Mouse (Mus musculus) megakaryocyte, adult 5-6 weeks (primary cell): ENCODE measurements around the gene Olfr1045. TPM values are rescaled to one million over a fixed set of nuclear protein-coding genes. Genes with fewer than 3 reads are reported as not detected.
A peak's percentile ranks its signal among the peaks of the same experiment; 100 is the strongest.

Experiments used
- ATAC-seq: 2 replicates; pipeline ENCODE4 v1.8.0; 2016; ENCODE audit warnings: mild to moderate bottlenecking, inconsistent platforms; ENCODE audit not compliant: poor library complexity, severe bottlenecking
- total RNA-seq, 2 experiments: library from RNA; stranded (forward) in 1 of 2; stranded (reverse) in 1 of 2; fragments of 153-499, 151-499 nt in 1 of 2; fragments of 221-1000, 200-1000 nt in 1 of 2; gene quantifications; 2 replicates each; pipeline versions ENCODE4 v1.2.3 to v1.2.4; 2015 to 2017

Gene Olfr1045
- total RNA-seq (2015) (not detected in 2 replicates), total RNA-seq (2017) (not detected in 2 replicates)

DNA sequence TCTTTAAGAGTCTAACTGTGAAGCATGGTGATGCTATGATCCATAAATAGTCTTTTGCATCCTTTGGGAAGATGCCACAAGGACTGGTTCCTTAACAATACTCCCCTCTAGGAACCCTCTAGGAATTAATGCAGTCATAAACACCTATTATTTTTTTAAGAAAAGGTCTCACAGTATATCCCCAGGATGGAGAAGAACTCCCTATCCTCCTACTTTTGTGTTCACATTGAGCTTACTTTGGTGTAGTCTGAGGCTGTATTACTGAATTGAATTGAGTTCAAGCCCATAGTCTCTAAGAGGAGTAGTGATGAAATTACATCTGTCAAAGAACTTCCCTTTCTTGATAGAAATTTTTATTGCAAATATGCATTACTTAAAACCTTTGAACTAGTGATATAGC is at the start of gene Olfr1045:
Gene Olfr1045 (minus strand): TSS at position 101 of the 400 bp plus-strand sequence.
- 0 out of 2 replicates have a peak, but pooled peaks have one; percentile 47 for ATAC-seq

DNA sequence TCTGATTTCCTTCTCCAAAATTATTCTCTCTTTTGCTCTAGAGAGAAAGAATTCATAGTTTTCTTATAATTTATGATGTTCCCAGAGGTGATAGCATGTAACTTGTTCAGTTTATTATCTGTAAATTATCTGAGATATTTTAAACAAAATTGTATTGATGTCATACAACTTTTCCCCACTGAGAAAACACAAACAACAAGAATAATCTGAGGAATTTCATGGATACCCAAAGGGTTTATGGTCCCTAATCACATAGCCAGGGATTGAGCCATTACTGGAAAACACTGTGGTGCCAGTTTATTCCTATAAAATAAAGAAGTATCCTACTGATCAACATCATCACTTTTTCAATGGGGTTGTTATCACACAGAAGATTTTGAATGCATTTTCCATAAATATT is 37.4 kb upstream of the Olfr1045 start, which contains the start of gene Olfr1048:
Gene Olfr1048 (minus strand): TSS at position 101 of the 400 bp plus-strand sequence.
- ATAC-seq: no peak

- no peak for ATAC-seq
Measured at GRCm38 (mm10) chr2:86231301-86231700, 28.5 kb upstream of the Olfr1045 start, which contains the start of gene Olfr1047. Gene Olfr1047 (minus strand): TSS chr2:86231401.

GRCm38 (mm10) chr2:86219214-86219613 is 16.4 kb upstream of the Olfr1045 start, which contains the start of gene Olfr1046:
Gene Olfr1046 (minus strand): TSS chr2:86219314.
- ATAC-seq: no peak

DNA sequence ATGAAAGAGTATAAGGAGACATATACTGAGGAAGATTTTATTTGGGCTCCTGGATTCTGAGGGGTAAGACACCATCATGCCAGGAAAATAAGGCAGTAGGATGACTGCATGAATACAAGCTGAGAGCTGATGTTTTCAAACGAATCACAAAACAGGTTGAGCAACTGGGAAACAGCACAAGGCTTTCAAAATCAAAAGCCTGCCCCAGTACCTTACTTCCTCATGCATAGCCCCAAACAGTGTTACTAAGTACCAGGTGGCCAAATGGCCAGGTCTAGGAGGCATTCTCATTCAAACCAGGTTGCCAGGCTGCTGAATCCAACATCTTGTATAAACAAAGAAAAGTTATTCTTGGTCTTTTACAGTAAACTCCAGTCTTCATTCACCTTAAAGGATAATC is 6.9 kb downstream of the Olfr1045 start:
- ATAC-seq: peak; percentile 87

- no peak for ATAC-seq
Measured at GRCm38 (mm10) chr2:86185583-86185982, 17.2 kb downstream of the Olfr1045 start, which contains the start of gene Olfr52. Gene Olfr52 (minus strand): TSS chr2:86185683.

DNA sequence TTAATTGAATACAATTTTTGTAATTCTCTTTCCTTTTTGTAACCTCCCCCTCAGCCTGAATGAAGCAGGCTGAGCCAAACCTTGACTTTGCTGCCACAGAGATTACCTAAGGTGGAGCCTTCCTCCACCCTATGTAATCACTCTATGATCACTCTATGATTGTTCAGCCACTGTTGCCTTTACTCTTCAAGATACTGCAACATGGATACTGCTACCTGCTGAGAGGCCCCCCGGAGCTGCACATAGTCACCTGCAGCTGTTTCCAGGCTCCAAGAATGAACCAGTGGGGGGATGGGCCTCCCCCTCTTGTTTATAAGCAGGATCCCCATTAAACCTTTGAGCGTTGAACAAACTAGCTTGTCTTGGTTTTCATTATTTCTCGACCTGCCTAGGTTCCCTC is 22.9 kb downstream of the Olfr1045 start:
- no peak for ATAC-seq

GRCm38 (mm10) chr2:86177720-86178119 is 25.1 kb downstream of the Olfr1045 start, which contains the start of gene Olfr1044:
Gene Olfr1044 (minus strand): TSS chr2:86177820.
- ATAC-seq: no peak

DNA sequence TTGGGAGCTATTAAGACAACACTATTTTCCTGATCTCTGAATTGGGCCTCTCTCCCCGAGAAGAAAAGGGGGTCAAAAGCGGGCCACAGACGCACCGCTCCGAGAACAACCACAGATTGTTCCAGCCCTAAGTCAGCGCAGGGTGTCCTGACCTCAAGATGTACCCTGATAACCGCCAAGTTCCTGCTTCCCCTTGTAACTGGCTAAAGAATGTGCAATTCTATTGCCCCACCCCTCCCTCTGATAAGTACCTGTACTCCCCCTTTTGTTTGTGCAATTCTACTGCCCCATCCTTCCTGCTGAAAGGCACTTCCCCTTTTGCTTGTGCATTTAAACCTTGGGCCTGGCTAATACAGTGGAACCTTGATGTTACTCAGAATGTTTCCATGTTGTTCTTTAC is 27.4 kb downstream of the Olfr1045 start:
- ATAC-seq: peak; percentile 88

GRCm38 (mm10) chr2:86167422-86167821 is 35.4 kb downstream of the Olfr1045 start, which contains the start of gene Olfr1043:
Gene Olfr1043 (minus strand): TSS chr2:86167522.
- ATAC-seq: no peak

GRCm38 (mm10) chr2:86161738-86162137 is 41.1 kb downstream of the Olfr1045 start, which contains the start of gene Olfr1042:
Gene Olfr1042 (minus strand): TSS chr2:86161838.
- ATAC-seq: no peak

DNA sequence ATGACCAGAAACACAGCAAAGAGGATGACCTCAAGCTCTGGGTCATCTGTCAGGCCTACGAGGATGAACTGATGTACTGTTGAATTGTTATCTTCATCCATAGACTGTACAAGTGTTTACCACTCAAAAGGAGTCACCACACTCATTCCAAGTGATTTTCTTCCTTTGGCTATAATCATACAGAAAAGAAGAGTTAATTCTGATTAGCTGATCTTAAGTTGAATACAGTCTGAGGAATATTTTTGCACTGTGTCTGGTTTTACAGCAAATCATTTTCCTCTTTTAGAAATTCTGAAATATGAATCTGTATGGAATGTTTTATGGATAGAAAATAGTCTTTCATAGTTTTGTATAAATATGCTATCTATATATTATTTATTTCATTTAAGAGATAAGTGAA is 56.2 kb downstream of the Olfr1045 start, which contains the start of gene Olfr1040:
Gene Olfr1040 (minus strand): TSS at position 101 of the 400 bp plus-strand sequence.
- ATAC-seq: no peak

Other genes starting within 250 kb of the Olfr1045 start
- gene Olfr1029, start 229.1 kb downstream of the Olfr1045 start, total RNA-seq (2015): 0.57 TPM in 1 of 2 replicates, not detected in the other
- not detected in 2 replicates for gene Olfr1029, start 229.1 kb downstream of the Olfr1045 start, total RNA-seq (2017)
- not detected in 2 replicates for gene Olfr1030, start 223.7 kb downstream of the Olfr1045 start, total RNA-seq (2015)
- gene Olfr1030, start 223.7 kb downstream of the Olfr1045 start, total RNA-seq (2017): not detected in 2 replicates
- not detected in 2 replicates for gene Olfr1031, start 212.7 kb downstream of the Olfr1045 start, total RNA-seq (2015)
- not detected in 2 replicates for gene Olfr1031, start 212.7 kb downstream of the Olfr1045 start, total RNA-seq (2017)
- not detected in 2 replicates for gene Olfr1032, start 197.5 kb downstream of the Olfr1045 start, total RNA-seq (2015)
- not detected in 2 replicates for gene Olfr1032, start 197.5 kb downstream of the Olfr1045 start, total RNA-seq (2017)
- 0.09 and 0.45 TPM in 2 replicates for gene Olfr1033, start 182.4 kb downstream of the Olfr1045 start, total RNA-seq (2015)
- gene Olfr1033, start 182.4 kb downstream of the Olfr1045 start, total RNA-seq (2017): 0.07 TPM in 1 of 2 replicates, not detected in the other
- gene Olfr1034, start 157.1 kb downstream of the Olfr1045 start, total RNA-seq (2015): not detected in 2 replicates
- gene Olfr1034, start 157.1 kb downstream of the Olfr1045 start, total RNA-seq (2017): not detected in 2 replicates
- not detected in 2 replicates for gene Olfr1036, start 129.0 kb downstream of the Olfr1045 start, total RNA-seq (2015)
- gene Olfr1036, start 129.0 kb downstream of the Olfr1045 start, total RNA-seq (2017): not detected in 2 replicates
- gene Olfr1037, start 115.6 kb downstream of the Olfr1045 start, total RNA-seq (2015): not detected in 2 replicates
- gene Olfr1037, start 115.6 kb downstream of the Olfr1045 start, total RNA-seq (2017): not detected in 2 replicates
- not detected in 2 replicates for gene Olfr1039, start 67.1 kb downstream of the Olfr1045 start, total RNA-seq (2015)
- gene Olfr1039, start 67.1 kb downstream of the Olfr1045 start, total RNA-seq (2017): not detected in 2 replicates
- not detected in 2 replicates for gene Olfr1040, start 56.3 kb downstream of the Olfr1045 start, total RNA-seq (2015)
- gene Olfr1040, start 56.3 kb downstream of the Olfr1045 start, total RNA-seq (2017): not detected in 2 replicates
- not detected in 2 replicates for gene Olfr1042, start 41.2 kb downstream of the Olfr1045 start, total RNA-seq (2015)
- gene Olfr1042, start 41.2 kb downstream of the Olfr1045 start, total RNA-seq (2017): not detected in 2 replicates
- not detected in 2 replicates for gene Olfr1043, start 35.5 kb downstream of the Olfr1045 start, total RNA-seq (2015)
- gene Olfr1043, start 35.5 kb downstream of the Olfr1045 start, total RNA-seq (2017): not detected in 2 replicates
- gene Olfr1044, start 25.2 kb downstream of the Olfr1045 start, total RNA-seq (2015): not detected in 2 replicates
- gene Olfr1044, start 25.2 kb downstream of the Olfr1045 start, total RNA-seq (2017): not detected in 2 replicates
- not detected in 2 replicates for gene Olfr52, start 17.3 kb downstream of the Olfr1045 start, total RNA-seq (2015)
- gene Olfr52, start 17.3 kb downstream of the Olfr1045 start, total RNA-seq (2017): not detected in 2 replicates
- gene Olfr1046, start 16.3 kb upstream of the Olfr1045 start, total RNA-seq (2015): not detected in 2 replicates
- not detected in 2 replicates for gene Olfr1046, start 16.3 kb upstream of the Olfr1045 start, total RNA-seq (2017)
- not detected in 2 replicates for gene Olfr1047, start 28.4 kb upstream of the Olfr1045 start, total RNA-seq (2015)
- not detected in 2 replicates for gene Olfr1047, start 28.4 kb upstream of the Olfr1045 start, total RNA-seq (2017)
- gene Olfr1048, start 37.3 kb upstream of the Olfr1045 start, total RNA-seq (2015): not detected in 2 replicates
- not detected in 2 replicates for gene Olfr1048, start 37.3 kb upstream of the Olfr1045 start, total RNA-seq (2017)
- not detected in 2 replicates for gene Olfr1049, start 55.3 kb upstream of the Olfr1045 start, total RNA-seq (2015)
- 0.37 TPM in 1 of 2 replicates, not detected in the other for gene Olfr1049, start 55.3 kb upstream of the Olfr1045 start, total RNA-seq (2017)
- not detected in 2 replicates for gene Olfr1051, start 76.1 kb upstream of the Olfr1045 start, total RNA-seq (2015)
- not detected in 2 replicates for gene Olfr1051, start 76.1 kb upstream of the Olfr1045 start, total RNA-seq (2017)
- gene Olfr1052, start 89.4 kb upstream of the Olfr1045 start, total RNA-seq (2015): not detected in 2 replicates
- gene Olfr1052, start 89.4 kb upstream of the Olfr1045 start, total RNA-seq (2017): not detected in 2 replicates
- gene Olfr1053, start 112.3 kb upstream of the Olfr1045 start, total RNA-seq (2015): not detected in 2 replicates
- gene Olfr1053, start 112.3 kb upstream of the Olfr1045 start, total RNA-seq (2017): not detected in 2 replicates
- not detected in 2 replicates for gene Olfr1054, start 132.4 kb upstream of the Olfr1045 start, total RNA-seq (2015)
- not detected in 2 replicates for gene Olfr1054, start 132.4 kb upstream of the Olfr1045 start, total RNA-seq (2017)
- gene Olfr1055, start 147.3 kb upstream of the Olfr1045 start, total RNA-seq (2015): not detected in 2 replicates
- gene Olfr1055, start 147.3 kb upstream of the Olfr1045 start, total RNA-seq (2017): not detected in 2 replicates
- gene Olfr1056, start 159.5 kb upstream of the Olfr1045 start, total RNA-seq (2015): not detected in 2 replicates
- gene Olfr1056, start 159.5 kb upstream of the Olfr1045 start, total RNA-seq (2017): not detected in 2 replicates
- gene Olfr1057, start 175.4 kb upstream of the Olfr1045 start, total RNA-seq (2015): not detected in 2 replicates
- not detected in 2 replicates for gene Olfr1057, start 175.4 kb upstream of the Olfr1045 start, total RNA-seq (2017)
- not detected in 2 replicates for gene Olfr1058, start 185.6 kb upstream of the Olfr1045 start, total RNA-seq (2015)
- gene Olfr1058, start 185.6 kb upstream of the Olfr1045 start, total RNA-seq (2017): not detected in 2 replicates
- not detected in 2 replicates for gene Olfr1061, start 211.0 kb upstream of the Olfr1045 start, total RNA-seq (2015)
- not detected in 2 replicates for gene Olfr1061, start 211.0 kb upstream of the Olfr1045 start, total RNA-seq (2017)
- not detected in 2 replicates for gene Olfr1062, start 223.7 kb upstream of the Olfr1045 start, total RNA-seq (2015)
- gene Olfr1062, start 223.7 kb upstream of the Olfr1045 start, total RNA-seq (2017): not detected in 2 replicates
- gene Olfr1065, start 247.6 kb upstream of the Olfr1045 start, total RNA-seq (2015): not detected in 2 replicates
- not detected in 2 replicates for gene Olfr1065, start 247.6 kb upstream of the Olfr1045 start, total RNA-seq (2017)